ENCODE assay signal across 8 mouse cellular contexts in genomic region chr16:37539611-37540580, GRCm38 (mm10). TPM values are rescaled to one million over a fixed set of nuclear protein-coding genes. Genes with fewer than 3 reads are reported as not detected.
A peak's percentile ranks its signal among the peaks of the same experiment; 100 is the strongest.
DNase-seq lines count a peak whose midpoint lies in the region; ATAC-seq lines count a peak whose summit lies in the region.

Gene Gtf2e1 (minus strand): TSS chr16:37539789.
Gene Rabl3 (plus strand): TSS chr16:37539885.

- H3K27ac ChIP-seq in hindbrain, embryonic 16.5 days (ENCODE audit: low read depth, low read length), result peak within 1 kb of the TSS; percentile 83
- H3K27ac ChIP-seq in macrophage, result peak within 1 kb of the TSS; percentile 95

- H3K27me3 ChIP-seq in hindbrain, embryonic 16.5 days (replicated peaks; ENCODE audit: control insufficient read depth, insufficient read depth, low read length), result no peaks in the 10 kb centered on the region

- WGBS in hindbrain, embryonic 16.5 days, result 2% methylated on average over 41 of the region's 41 CpGs
- WGBS in macrophage (ENCODE audit: missing documents), result 3% methylated on average over 41 of the region's 41 CpGs

- no peaks in the 10 kb centered on the region for H3K9me3 ChIP-seq in hindbrain, embryonic 16.5 days (ENCODE audit: control insufficient read depth, low read length)

- peak within 1 kb of the TSS; percentile 78 for H3K4me2 ChIP-seq in hindbrain, embryonic 16.5 days (ENCODE audit: low read length)

- H3K9ac ChIP-seq in hindbrain, embryonic 16.5 days (ENCODE audit: low read depth, low read length), result peak within 1 kb of the TSS; percentile 89

- H3K36me3 ChIP-seq in hindbrain, embryonic 16.5 days (ENCODE audit: control insufficient read depth, insufficient read depth, low read length), result peaks cover 3% of the 10 kb centered on the region; the same call in 1 of the 2 replicates
- 0 out of 2 replicates have a peak, but pooled peaks cover 6% of the 10 kb centered on the region for H3K36me3 ChIP-seq in macrophage (ENCODE audit: inconsistent target)

- peak; percentile 99 for ATAC-seq in hindbrain, embryonic 16.5 days

- H3K4me1 ChIP-seq in hindbrain, embryonic 16.5 days (ENCODE audit: control insufficient read depth, insufficient read depth, low read depth, low read length), result peaks cover 13% of the 10 kb centered on the region

- peaks cover 16% of the 10 kb centered on the region for H3K79me2 ChIP-seq in macrophage (ENCODE audit: inconsistent target)

- DNase-seq in WW6 (ENCODE audit: low read depth, low spot score), result peak; percentile 96
- peak; percentile 91 to 96 for DNase-seq in cerebellum, postnatal 4 days (ENCODE audit: low spot score in 2 of 2)
- peak; percentile 99 for DNase-seq in gastrocnemius, adult 18-20 months (ENCODE audit: low spot score)
- peak; percentile 96 to 98 for DNase-seq in left cerebral cortex, adult 18-20 months (ENCODE audit: low spot score in 2 of 2)
- DNase-seq in right cerebral cortex, adult 18-20 months, result peak; percentile 99
- DNase-seq in urinary bladder, postnatal 10 days (ENCODE audit: low spot score), result peak; percentile 86

- H3K4me3 ChIP-seq in hindbrain, embryonic 16.5 days (ENCODE audit: low read length), result peak within 1 kb of the TSS; percentile 84
- peak within 1 kb of the TSS; percentile 81 for H3K4me3 ChIP-seq in macrophage (ENCODE audit: inconsistent target)

RNA-seq across cellular contexts. Expression of gene Gtf2e1, which starts in this region (rescaled TPM):
- total RNA-seq in gastrocnemius, adult 18-20 months (2021), result 10 to 100 TPM; 10.6 to 14.4 TPM
- polyA plus RNA-seq in hindbrain, embryonic 16.5 days (2015; fragmentation: Nextera tagmentation; extraction: Ambion mirVana), result 28.4 and 31.7 TPM in 2 replicates
- 10 to 100 TPM; 15.1 to 15.5 TPM for total RNA-seq in left cerebral cortex, adult 18-20 months (2021)
- 10 to 100 TPM in 12 of 26 experiments, 1 to 10 TPM in 14; 1.8 to 17.2 (median 9.2) TPM for total RNA-seq in macrophage (2018; cell fraction: chromatin; rRNA removed)
- total RNA-seq in macrophage (2018; cell fraction: cytosol; rRNA removed), result 10 to 100 TPM in 16 of 26 experiments, 1 to 10 TPM in 10; 5.4 to 12.4 (median 10.6) TPM
- 10 to 100 TPM in 9 of 26 experiments, 1 to 10 TPM in 17; 3.7 to 16.3 (median 8.5) TPM for total RNA-seq in macrophage (2018; cell fraction: nucleus; rRNA removed)
- polyA plus RNA-seq in macrophage (2018), result 8.0 to 13.3 TPM (median 8.3 TPM) in 3 replicates

RNA-seq across cellular contexts. Expression of gene Rabl3, which starts in this region (rescaled TPM):
- 1 to 10 TPM; 6.8 to 8.6 TPM for total RNA-seq in gastrocnemius, adult 18-20 months (2021)
- polyA plus RNA-seq in hindbrain, embryonic 16.5 days (2015; fragmentation: Nextera tagmentation; extraction: Ambion mirVana), result 17.3 and 17.5 TPM in 2 replicates
- 1 to 10 TPM; 8.3 TPM for total RNA-seq in left cerebral cortex, adult 18-20 months (2021)
- 10 to 100 TPM in 20 of 26 experiments, 1 to 10 TPM in 6; 3.7 to 25.9 (median 15.2) TPM for total RNA-seq in macrophage (2018; cell fraction: chromatin; rRNA removed)
- total RNA-seq in macrophage (2018; cell fraction: cytosol; rRNA removed), result 10 to 100 TPM in 16 of 26 experiments, 1 to 10 TPM in 10; 8.1 to 15.4 (median 11.5) TPM
- 10 to 100 TPM in 21 of 26 experiments, 1 to 10 TPM in 5; 5.1 to 27.1 (median 14.5) TPM for total RNA-seq in macrophage (2018; cell fraction: nucleus; rRNA removed)
- polyA plus RNA-seq in macrophage (2018), result 8.7 to 12.1 TPM (median 11.9 TPM) in 3 replicates

Comparison
In these comparisons a context has a peak if more than half of its experiments do, and no peak if none do; other contexts are left out.
1. Peak in every context shown above with its lines: DNase-seq, ATAC-seq, H3K4me3 ChIP-seq and H3K27ac ChIP-seq.